In genomic region chr9:73105771-73106170, GRCm38 (mm10) we compare ENCODE assay signal across 26 mouse cellular contexts. TPM values are rescaled to one million over a fixed set of nuclear protein-coding genes. Genes with fewer than 3 reads are reported as not detected.
"Had no signal": no experiment of that assay in that cellular context is flagged by ENCODE, and none has a peak within 500 bp of the region (broad histone marks: within the 10 kb centered on the region; RNA-seq: fewer than 3 reads in every experiment).

No protein-coding gene starts in this region.

- H3K27ac ChIP-seq: midbrain, embryonic 10.5 days; midbrain, embryonic 13.5 days; neural tube, embryonic 13.5 days; neural tube, embryonic 15.5 days had no signal

- H3K9me3 ChIP-seq: midbrain, embryonic 10.5 days; midbrain, embryonic 13.5 days; neural tube, embryonic 13.5 days; neural tube, embryonic 15.5 days had no signal

- H3K9ac ChIP-seq: lung, embryonic 14.5 days; midbrain, embryonic 13.5 days; neural tube, embryonic 13.5 days; neural tube, embryonic 15.5 days had no signal

- H3K4me2 ChIP-seq: lung, embryonic 14.5 days; midbrain, embryonic 13.5 days; neural tube, embryonic 13.5 days; neural tube, embryonic 15.5 days had no signal

- H3K4me3 ChIP-seq: midbrain, embryonic 10.5 days; midbrain, embryonic 13.5 days; myocyte; neural tube, embryonic 13.5 days; neural tube, embryonic 15.5 days had no signal

- H3K36me3 ChIP-seq: midbrain, embryonic 10.5 days; midbrain, embryonic 13.5 days; neural tube, embryonic 13.5 days; neural tube, embryonic 15.5 days had no signal

- DNase-seq: lung, adult 18-20 months; lung, embryonic 14.5 days; lung, postnatal 10 days; lung, postnatal 4 days; retina, postnatal 1 day; right cerebral cortex, adult 18-20 months; right cerebral cortex, postnatal 25 days; right cerebral cortex, postnatal 4 days; spleen, adult 18-20 months; thymus, adult 18-20 months; thymus, postnatal 14 days; thymus, postnatal 36 days had no signal

- ATAC-seq: midbrain, embryonic 13.5 days; midbrain, embryonic 16.5 days had no signal

RNA-seq across cellular contexts. Expression of gene Gm20509, which starts 3.5 kb away (rescaled TPM):
- total RNA-seq: megakaryocyte, adult 5-6 weeks; megakaryocyte-erythroid progenitor cell, adult 5-6 weeks had no signal
- polyA plus RNA-seq: lung, embryonic 14.5 days; lung, embryonic 16.5 days; midbrain, embryonic 10.5 days; midbrain, embryonic 13.5 days; midbrain, embryonic 16.5 days; myocyte; neural tube, embryonic 11.5 days; neural tube, embryonic 13.5 days; neural tube, embryonic 15.5 days; small intestine, adult 2 months; stomach, embryonic 14.5 days; stomach, embryonic 16.5 days; thymus, postnatal 0 days had no signal

RNA-seq across cellular contexts. Expression of gene Khdc3, which starts 4.1 kb away (rescaled TPM):
- total RNA-seq: megakaryocyte-erythroid progenitor cell, adult 5-6 weeks had no signal
- polyA plus RNA-seq: lung, embryonic 14.5 days; midbrain, embryonic 10.5 days; myocyte; neural tube, embryonic 11.5 days; neural tube, embryonic 13.5 days had no signal
